Mouse (Mus musculus) left cerebral cortex, adult 9 months (tissue): ENCODE results near the gene Acaa1a.

ENCODE experiments used
- DNase-seq, 2 experiments: peaks; one replicate each; pipeline ENCODE4 v3.0.0; 2022; ENCODE audit warnings: low spot score in 2 of 2

The Acaa1a gene

DNA sequence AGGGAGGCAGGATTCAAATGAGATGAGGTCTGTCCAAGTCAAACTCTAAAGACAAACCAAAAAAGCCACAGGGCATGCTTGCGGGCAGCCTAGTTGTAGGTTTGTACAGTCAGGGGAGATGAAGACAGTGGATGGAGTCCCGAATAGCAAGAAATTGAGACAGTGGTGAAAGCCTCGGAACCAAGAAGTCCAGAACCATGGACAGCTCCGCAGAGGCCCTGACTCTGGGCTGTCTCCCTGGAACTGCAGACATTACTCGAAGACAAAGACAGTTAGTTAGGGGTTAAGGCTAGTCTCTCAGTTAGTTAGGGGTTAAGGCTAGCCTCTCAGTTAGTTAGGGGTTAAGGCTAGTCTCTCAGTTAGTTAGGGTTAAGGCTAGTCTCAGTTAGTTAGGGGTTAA lies 49.5 kb downstream of the Acaa1a start:
- no peak for DNase-seq

DNA sequence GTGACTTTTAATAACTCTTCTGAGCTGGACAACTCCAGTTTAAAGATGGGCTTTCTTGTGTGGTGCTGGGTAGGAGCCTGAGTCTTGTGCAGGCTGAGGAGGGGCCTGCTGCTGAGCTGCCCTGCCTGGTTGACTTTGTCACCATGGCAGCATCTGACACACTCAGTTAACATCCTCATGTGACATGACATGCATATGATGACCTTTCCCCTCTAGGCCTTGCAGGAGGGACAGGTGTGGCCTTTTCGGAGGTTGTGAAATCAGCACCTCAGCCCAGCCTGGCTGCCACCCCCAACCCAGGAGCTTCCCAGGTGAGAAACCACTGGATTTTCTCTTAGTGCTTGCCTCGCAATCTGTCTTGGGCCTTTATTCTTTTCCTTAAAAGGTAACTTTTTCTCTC lies 50.7 kb downstream of the Acaa1a start:
- DNase-seq: no peak

DNA sequence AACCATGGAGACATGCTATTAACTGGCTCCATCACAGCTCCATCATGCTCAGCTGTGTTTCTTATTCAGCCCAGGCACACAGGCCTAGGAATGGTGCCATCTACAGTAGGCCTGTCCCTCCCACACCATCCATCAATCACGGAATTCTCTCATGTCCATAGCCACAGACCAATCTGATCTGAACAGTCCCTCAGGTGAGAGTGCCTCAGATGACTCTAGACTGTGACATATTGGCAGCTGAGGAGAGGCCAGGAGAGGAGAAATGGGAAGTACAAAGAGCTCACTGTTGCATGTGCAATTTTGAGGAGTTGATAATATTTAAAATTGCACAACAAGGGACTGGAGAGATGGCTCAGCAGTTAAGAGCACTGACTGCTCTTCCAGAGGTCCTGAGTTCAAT lies 55.3 kb downstream of the Acaa1a start:
- DNase-seq: no peak
